ENCODE assay signal across 29 mouse cellular contexts in the genomic region with DNA sequence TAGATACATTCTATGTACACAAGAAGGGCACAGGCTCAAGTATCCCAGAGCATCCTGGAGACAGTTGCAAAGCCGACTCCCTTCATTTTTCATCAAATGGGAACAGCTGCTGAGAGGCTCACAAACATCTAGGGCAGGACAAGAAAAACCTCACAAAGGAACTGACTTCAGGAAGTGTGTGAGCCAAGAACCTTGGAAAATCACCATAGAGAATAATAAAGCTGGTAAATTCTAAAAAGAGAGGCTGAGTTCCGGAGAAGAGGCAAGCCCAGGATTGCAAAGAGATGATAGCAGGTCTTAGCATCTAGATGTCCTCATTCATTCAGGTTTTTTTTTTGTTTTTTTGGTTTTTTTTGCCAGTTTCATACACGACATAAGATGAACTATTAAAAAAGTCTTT.
DNase-seq lines count a peak whose midpoint lies in the region; ATAC-seq lines count a peak whose summit lies in the region.
"Had no signal": no experiment of that assay in that cellular context is flagged by ENCODE, and none has a peak within 500 bp of the region (broad histone marks: within the 10 kb centered on the region; RNA-seq: fewer than 3 reads in every experiment).

No protein-coding gene starts in this region.

- H3K4me1 ChIP-seq in kidney, embryonic 14.5 days (ENCODE audit: control insufficient read depth, insufficient read depth, low read length) = no peaks in the 10 kb centered on the region
- H3K4me1 ChIP-seq: embryonic facial prominence, embryonic 13.5 days; embryonic facial prominence, embryonic 15.5 days; forebrain, embryonic 10.5 days; forebrain, embryonic 12.5 days had no signal

- DNase-seq in cerebellum, adult 9-10 months = peak; percentile 1
- DNase-seq in cerebellum, adult 8-10 months = no peak
- no peak for DNase-seq in frontal cortex, postnatal 10 days (ENCODE audit: low spot score in 2 of 2)
- peak; percentile 3 for DNase-seq in heart, adult 8-10 months (ENCODE audit: low spot score)
- no peak for DNase-seq in heart, postnatal 14 days
- peak; percentile 40 for DNase-seq in brain, adult 2 months (ENCODE audit: low read depth, low spot score)
- DNase-seq: adrenal gland, adult 8-10 months; adrenal gland, postnatal 14 days; adrenal gland, postnatal 36 days; B cell, adult 2 months; cerebellum, adult 11 months; cerebellum, adult 18-20 months; cerebellum, postnatal 10 days; cerebellum, postnatal 36 days; embryo, embryonic 11 days had no signal

- WGBS in kidney, embryonic 14.5 days = 75% methylated on average over 3 of the region's 3 CpGs

- no peak overlapping the region for H3K4me3 ChIP-seq in kidney, embryonic 14.5 days (ENCODE audit: low read length)
- H3K4me3 ChIP-seq: embryonic facial prominence, embryonic 13.5 days; embryonic facial prominence, embryonic 15.5 days; erythroblast, embryonic 14.5 days; forebrain, embryonic 10.5 days; forebrain, embryonic 12.5 days had no signal

- peak; percentile 92 for ATAC-seq in frontal cortex, adult (ENCODE audit: low TSS enrichment)
- ATAC-seq in kidney, embryonic 14.5 days (ENCODE audit: low FRiP score, low TSS enrichment) = no peak
- ATAC-seq: activated CD4-positive, CD25-positive, alpha-beta regulatory T cell, adult 4 months; CD4-positive, CD25-positive, alpha-beta regulatory T cell, adult 4 months; forebrain, embryonic 14.5 days; forebrain, embryonic 16.5 days; Patski had no signal

- H3K4me2 ChIP-seq in kidney, embryonic 14.5 days (replicated peaks; ENCODE audit: low read depth, low read length) = no peak overlapping the region
- H3K4me2 ChIP-seq: embryonic facial prominence, embryonic 13.5 days; embryonic facial prominence, embryonic 15.5 days; forebrain, embryonic 12.5 days had no signal

- H3K36me3 ChIP-seq in kidney, embryonic 14.5 days (ENCODE audit: control insufficient read depth, insufficient read depth, low read length) = no peaks in the 10 kb centered on the region
- H3K36me3 ChIP-seq: embryonic facial prominence, embryonic 13.5 days; embryonic facial prominence, embryonic 15.5 days; forebrain, embryonic 10.5 days; forebrain, embryonic 12.5 days; G1E had no signal

- H3K9me3 ChIP-seq in kidney, embryonic 14.5 days (ENCODE audit: control insufficient read depth, low read length) = no peaks in the 10 kb centered on the region
- H3K9me3 ChIP-seq: embryonic facial prominence, embryonic 13.5 days; embryonic facial prominence, embryonic 15.5 days; forebrain, embryonic 10.5 days; forebrain, embryonic 12.5 days had no signal

- intact Hi-C loops in heart, postnatal 14 days (cut with DNase I) = no loop called here

- H3K27me3 ChIP-seq in kidney, embryonic 14.5 days (ENCODE audit: control insufficient read depth, insufficient read depth, low read length) = no peaks in the 10 kb centered on the region
- H3K27me3 ChIP-seq: CH12.LX; embryonic facial prominence, embryonic 13.5 days; embryonic facial prominence, embryonic 15.5 days; forebrain, embryonic 12.5 days; Patski had no signal

- H3K9ac ChIP-seq in kidney, embryonic 14.5 days (ENCODE audit: low read depth, low read length) = no peak overlapping the region
- H3K9ac ChIP-seq: embryonic facial prominence, embryonic 13.5 days; embryonic facial prominence, embryonic 15.5 days; forebrain, embryonic 12.5 days had no signal

- H3K27ac ChIP-seq in kidney, embryonic 14.5 days (ENCODE audit: low read depth, low read length) = no peak overlapping the region
- H3K27ac ChIP-seq: embryonic facial prominence, embryonic 13.5 days; embryonic facial prominence, embryonic 15.5 days; forebrain, embryonic 10.5 days; forebrain, embryonic 12.5 days had no signal

Comparison
In these comparisons a context has a peak if more than half of its experiments do, and no peak if none do; other contexts are left out.
1. DNase-seq: peak in cerebellum, adult 9-10 months (single experiment), heart, adult 8-10 months (single experiment) and brain, adult 2 months (single experiment); none in cerebellum, adult 8-10 months (single experiment), frontal cortex, postnatal 10 days (0 of 2) and heart, postnatal 14 days (0 of 2).